Mouse (Mus musculus) cerebellum, adult 2 months (tissue): ENCODE results near the gene Krt4.

Experiments used
- CTCF ChIP-seq: fragments of 200-500 bp; IDR thresholded peaks from 2 replicates; pipeline ENCODE4 v1.5.1; 2011; ENCODE audit warnings: low read depth, mild to moderate bottlenecking, control low read depth, low read length, moderate library complexity, borderline replicate concordance; ENCODE audit not compliant: insufficient read depth
- POLR2A ChIP-seq: fragments of 200-500 bp; IDR thresholded peaks from 2 replicates; pipeline ENCODE4 v1.6.1; 2011; ENCODE audit warnings: low read length, control low read depth, borderline replicate concordance; ENCODE audit not compliant: insufficient read depth

DNA sequence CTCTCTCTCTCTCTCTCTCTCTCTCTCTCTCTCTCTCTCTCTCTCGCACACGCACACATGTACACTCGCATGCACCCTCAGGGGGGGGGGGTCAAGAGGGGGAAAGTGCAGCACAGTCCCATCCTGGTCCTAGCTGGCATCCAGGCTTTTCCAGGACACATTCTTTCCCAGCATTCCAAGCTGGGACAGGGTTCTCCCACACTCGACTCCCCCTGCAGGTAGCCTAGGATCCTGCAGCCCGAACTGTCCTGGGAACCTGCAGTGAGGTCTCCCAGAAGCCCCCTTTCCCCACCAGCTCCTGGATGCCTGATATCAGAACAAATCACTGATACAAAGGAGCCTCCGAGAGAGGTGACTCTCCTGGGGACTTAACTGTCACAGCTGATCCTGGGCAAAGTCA lies 46.0 kb upstream of the Krt4 start:
- TF ChIP-seq CTCF: peak; percentile 49; the same call in 1 of the 2 replicates
- no peak for TF ChIP-seq POLR2A
